In genomic region chr10:125175013-125175650, GRCm38 (mm10) we compare ENCODE assay signal across 26 mouse cellular contexts.
DNase-seq lines count a peak whose midpoint lies in the region; ATAC-seq lines count a peak whose summit lies in the region.
"Had no signal": no experiment of that assay in that cellular context is flagged by ENCODE, and none has a peak within 500 bp of the region (broad histone marks: within the 10 kb centered on the region; RNA-seq: fewer than 3 reads in every experiment).

No protein-coding gene starts in this region.

- H3K4me1 ChIP-seq in hindbrain, embryonic 11.5 days (replicated peaks; ENCODE audit: control insufficient read depth, insufficient read depth, low read length): no peaks in the 10 kb centered on the region
- H3K4me1 ChIP-seq in hindbrain, embryonic 16.5 days (ENCODE audit: control insufficient read depth, insufficient read depth, low read depth, low read length): no peaks in the 10 kb centered on the region
- H3K4me1 ChIP-seq in forebrain, embryonic 15.5 days: no peaks in the 10 kb centered on the region
- H3K4me1 ChIP-seq: embryonic facial prominence, embryonic 10.5 days; embryonic facial prominence, embryonic 15.5 days; heart, embryonic 12.5 days; hindbrain, embryonic 15.5 days; limb, embryonic 12.5 days; liver, embryonic 15.5 days had no signal

- no peaks in the 10 kb centered on the region for H3K36me3 ChIP-seq in hindbrain, embryonic 11.5 days (ENCODE audit: control insufficient read depth, insufficient read depth, low read length)
- no peaks in the 10 kb centered on the region for H3K36me3 ChIP-seq in hindbrain, embryonic 16.5 days (ENCODE audit: control insufficient read depth, insufficient read depth, low read length)
- H3K36me3 ChIP-seq in forebrain, embryonic 15.5 days: no peaks in the 10 kb centered on the region
- H3K36me3 ChIP-seq: embryonic facial prominence, embryonic 10.5 days; embryonic facial prominence, embryonic 15.5 days; heart, embryonic 12.5 days; hindbrain, embryonic 15.5 days; limb, embryonic 12.5 days; liver, embryonic 15.5 days had no signal

- H3K9me3 ChIP-seq in hindbrain, embryonic 11.5 days (ENCODE audit: control insufficient read depth, low read length): no peaks in the 10 kb centered on the region
- no peaks in the 10 kb centered on the region for H3K9me3 ChIP-seq in hindbrain, embryonic 16.5 days (ENCODE audit: control insufficient read depth, low read length)
- no peaks in the 10 kb centered on the region for H3K9me3 ChIP-seq in forebrain, embryonic 15.5 days
- H3K9me3 ChIP-seq: embryonic facial prominence, embryonic 10.5 days; embryonic facial prominence, embryonic 15.5 days; heart, embryonic 12.5 days; hindbrain, embryonic 15.5 days; limb, embryonic 12.5 days; liver, embryonic 15.5 days had no signal

- no peak overlapping the region for H3K27ac ChIP-seq in hindbrain, embryonic 11.5 days (ENCODE audit: low read depth, low read length)
- no peak overlapping the region for H3K27ac ChIP-seq in hindbrain, embryonic 16.5 days (ENCODE audit: low read depth, low read length)
- H3K27ac ChIP-seq in forebrain, embryonic 15.5 days (replicated peaks): no peak overlapping the region
- H3K27ac ChIP-seq: embryonic facial prominence, embryonic 10.5 days; embryonic facial prominence, embryonic 15.5 days; gastrocnemius, adult 2 months; hindbrain, embryonic 15.5 days; kidney, postnatal 0 days; limb, embryonic 12.5 days; liver, embryonic 15.5 days had no signal

- DNase-seq in hindbrain, embryonic 11.5 days (ENCODE audit: low spot score): no peak
- peak; percentile 69 for DNase-seq in Muller cell, postnatal 12 days (ENCODE audit: inconsistent ontology term)
- peak; percentile 5 for DNase-seq in fibroblast of lung, adult 2 months (ENCODE audit: low read depth)
- DNase-seq in heart, postnatal 4 days: no peak
- no peak for DNase-seq in kidney, postnatal 10 days
- DNase-seq: adrenal gland, postnatal 14 days; cerebellum, adult 18-20 months; cerebellum, postnatal 10 days; gastrocnemius, adult 2 months; gastrocnemius, postnatal 36 days; heart, adult 18-20 months; kidney, adult 8-10 months; lung, embryonic 14.5 days; lung, postnatal 14 days; right cerebral cortex, postnatal 4 days; thymus, postnatal 4 days had no signal

- WGBS in hindbrain, embryonic 11.5 days: 53% methylated on average over 5 of the region's 5 CpGs
- 47% methylated on average over 5 of the region's 5 CpGs for WGBS in hindbrain, embryonic 16.5 days
- 6% methylated on average over 5 of the region's 5 CpGs for WGBS in forebrain, embryonic 15.5 days

- no peaks in the 10 kb centered on the region for H3K27me3 ChIP-seq in hindbrain, embryonic 11.5 days (ENCODE audit: control insufficient read depth, insufficient read depth, low read length)
- no peaks in the 10 kb centered on the region for H3K27me3 ChIP-seq in hindbrain, embryonic 16.5 days (replicated peaks; ENCODE audit: control insufficient read depth, insufficient read depth, low read length)
- H3K27me3 ChIP-seq in forebrain, embryonic 15.5 days: no peaks in the 10 kb centered on the region
- H3K27me3 ChIP-seq: embryonic facial prominence, embryonic 15.5 days; heart, embryonic 12.5 days; hindbrain, embryonic 15.5 days; limb, embryonic 12.5 days; liver, embryonic 15.5 days had no signal

- no peak overlapping the region for H3K4me2 ChIP-seq in hindbrain, embryonic 11.5 days (replicated peaks; ENCODE audit: low read depth, low read length)
- H3K4me2 ChIP-seq in hindbrain, embryonic 16.5 days (ENCODE audit: low read length): no peak overlapping the region
- H3K4me2 ChIP-seq in forebrain, embryonic 15.5 days (replicated peaks): no peak overlapping the region
- H3K4me2 ChIP-seq: embryonic facial prominence, embryonic 15.5 days; heart, embryonic 12.5 days; hindbrain, embryonic 15.5 days; limb, embryonic 12.5 days; liver, embryonic 15.5 days; lung, embryonic 14.5 days had no signal

- no peak overlapping the region for H3K4me3 ChIP-seq in hindbrain, embryonic 11.5 days (ENCODE audit: low read depth, low read length)
- H3K4me3 ChIP-seq in hindbrain, embryonic 16.5 days (ENCODE audit: low read length): no peak overlapping the region
- H3K4me3 ChIP-seq in forebrain, embryonic 15.5 days: no peak overlapping the region
- H3K4me3 ChIP-seq: embryonic facial prominence, embryonic 10.5 days; embryonic facial prominence, embryonic 15.5 days; gastrocnemius, adult 2 months; heart, embryonic 12.5 days; hindbrain, embryonic 15.5 days; left cerebral cortex, adult 2 months; limb, embryonic 12.5 days; liver, embryonic 15.5 days had no signal

- no peak overlapping the region for H3K9ac ChIP-seq in hindbrain, embryonic 11.5 days (ENCODE audit: low read depth, low read length)
- no peak overlapping the region for H3K9ac ChIP-seq in hindbrain, embryonic 16.5 days (ENCODE audit: low read depth, low read length)
- no peak overlapping the region for H3K9ac ChIP-seq in forebrain, embryonic 15.5 days (replicated peaks)
- H3K9ac ChIP-seq: embryonic facial prominence, embryonic 15.5 days; heart, embryonic 12.5 days; hindbrain, embryonic 15.5 days; limb, embryonic 12.5 days; liver, embryonic 15.5 days; lung, embryonic 14.5 days had no signal

- ATAC-seq in hindbrain, embryonic 11.5 days (ENCODE audit: low FRiP score): peak; percentile 70
- ATAC-seq in hindbrain, embryonic 16.5 days: no peak
- peak; percentile 89 for ATAC-seq in forebrain, embryonic 15.5 days (replicated peaks)

Comparison
In these comparisons a context has a peak if more than half of its experiments do, and no peak if none do; other contexts are left out.
1. DNase-seq: peak in Muller cell, postnatal 12 days (single experiment) and fibroblast of lung, adult 2 months (single experiment); none in hindbrain, embryonic 11.5 days (single experiment), heart, postnatal 4 days (single experiment) and kidney, postnatal 10 days (single experiment).